Mouse (Mus musculus): ENCODE results near the gene Pip5k1b. TPM values are rescaled to one million over a fixed set of nuclear protein-coding genes. Genes with fewer than 3 reads are reported as not detected.

Pip5k1b gene
- polyA plus RNA-seq, 1 experiment from 2014 or later = 10.9 TPM

- no peak for ATAC-seq (ENCODE audit: insufficient number of reproducible peaks, insufficient read depth, low FRiP score, low read depth)
- peak overlapping the region; percentile 90 for H3K4me2 ChIP-seq (ENCODE audit: low read length)
- 59% methylated on average over 7 of the region's 7 CpGs for WGBS
- no peaks in the 10 kb centered on the region for H3K9me3 ChIP-seq (ENCODE audit: control insufficient read depth, low read length)
- H3K36me3 ChIP-seq (ENCODE audit: control insufficient read depth, insufficient read depth, low read length) = peaks cover 7% of the 10 kb centered on the region; the same call in 1 of the 2 replicates
- peaks cover 3 to 6% of the 10 kb centered on the region in 2 experiments for H3K4me1 ChIP-seq (ENCODE audit: control insufficient read depth in 2 of 2, insufficient read depth in 2 of 2, low read length in 2 of 2)
- no peak overlapping the region for H3K9ac ChIP-seq (ENCODE audit: low read length)
- peak overlapping the region in 1 of 2 experiments; percentile 70; a peak in 1 of 4 replicates for H3K4me3 ChIP-seq (ENCODE audit: control insufficient read depth in 1 of 2, insufficient read depth in 1 of 2, low read depth in 1 of 2, low read length in 2 of 2)
- no peak overlapping the region for H3K27ac ChIP-seq (replicated peaks in 1 of 2; ENCODE audit: control insufficient read depth in 1 of 2, insufficient read depth in 1 of 2, low read depth in 2 of 2, low read length in 2 of 2)
- H3K27me3 ChIP-seq (ENCODE audit: control insufficient read depth, insufficient read depth, low read length) = no peaks in the 10 kb centered on the region
Observed at GRCm38 (mm10) chr19:24281288-24281980, 274.2 kb downstream of the Pip5k1b start.

GRCm38 (mm10) chr19:24280601-24281228, 275.0 kb downstream of the Pip5k1b start, which contains the start of gene Fxn:
Gene Fxn, minus strand, starts transcription at chr19:24280605.
- Histone ChIP-seq H3K4me2 (ENCODE audit: low read length) (peak within 1 kb of the TSS; percentile 90), H3K27ac (replicated peaks in 1 of 2; ENCODE audit: control insufficient read depth in 1 of 2, insufficient read depth in 1 of 2, low read depth in 2 of 2, low read length in 2 of 2) (peak within 1 kb of the TSS; percentile 84 to 96), H3K4me1 (ENCODE audit: control insufficient read depth in 2 of 2, insufficient read depth in 2 of 2, low read length in 2 of 2) (peaks cover 3 to 6% of the 10 kb centered on the region in 2 experiments), H3K4me3 (ENCODE audit: control insufficient read depth in 1 of 2, insufficient read depth in 1 of 2, low read depth in 1 of 2, low read length in 2 of 2) (peak within 1 kb of the TSS; percentile 65 to 70), H3K27me3 (ENCODE audit: control insufficient read depth, insufficient read depth, low read length) (no peaks in the 10 kb centered on the region), H3K36me3 (ENCODE audit: control insufficient read depth, insufficient read depth, low read length) (peaks cover 13% of the 10 kb centered on the region; the same call in 1 of the 2 replicates), H3K9ac (ENCODE audit: low read length) (peak within 1 kb of the TSS; percentile 93), H3K9me3 (ENCODE audit: control insufficient read depth, low read length) (no peaks in the 10 kb centered on the region)
- ATAC-seq (ENCODE audit: insufficient number of reproducible peaks, insufficient read depth, low FRiP score, low read depth) = peak; percentile 62
- 2% methylated on average over 14 of the region's 22 CpGs for WGBS

GRCm38 (mm10) chr19:24279706-24280600, 275.7 kb downstream of the Pip5k1b start:
- H3K9ac ChIP-seq (ENCODE audit: low read length) = peak overlapping the region; percentile 93
- under 1% methylated on average over 78 of the region's 78 CpGs for WGBS
- peaks cover 20% of the 10 kb centered on the region; the same call in 1 of the 2 replicates for H3K36me3 ChIP-seq (ENCODE audit: control insufficient read depth, insufficient read depth, low read length)
- H3K4me3 ChIP-seq (ENCODE audit: control insufficient read depth in 1 of 2, insufficient read depth in 1 of 2, low read depth in 1 of 2, low read length in 2 of 2) = peak overlapping the region; percentile 65 to 70
- peak; percentile 67 for ATAC-seq (ENCODE audit: insufficient number of reproducible peaks, insufficient read depth, low FRiP score, low read depth)
- H3K27me3 ChIP-seq (ENCODE audit: control insufficient read depth, insufficient read depth, low read length) = no peaks in the 10 kb centered on the region
- no peaks in the 10 kb centered on the region for H3K9me3 ChIP-seq (ENCODE audit: control insufficient read depth, low read length)
- H3K4me2 ChIP-seq (ENCODE audit: low read length) = peak overlapping the region; percentile 90
- H3K27ac ChIP-seq (replicated peaks in 1 of 2; ENCODE audit: control insufficient read depth in 1 of 2, insufficient read depth in 1 of 2, low read depth in 2 of 2, low read length in 2 of 2) = peak overlapping the region; percentile 84 to 96
- H3K4me1 ChIP-seq (ENCODE audit: control insufficient read depth in 2 of 2, insufficient read depth in 2 of 2, low read length in 2 of 2) = peaks cover 3 to 6% of the 10 kb centered on the region in 2 experiments

GRCm38 (mm10) chr19:24278859-24279258, 276.8 kb downstream of the Pip5k1b start:
- H3K27ac ChIP-seq (replicated peaks in 1 of 2; ENCODE audit: control insufficient read depth in 1 of 2, insufficient read depth in 1 of 2, low read depth in 2 of 2, low read length in 2 of 2) = no peak overlapping the region
- peaks cover 3 to 6% of the 10 kb centered on the region in 2 experiments for H3K4me1 ChIP-seq (ENCODE audit: control insufficient read depth in 2 of 2, insufficient read depth in 2 of 2, low read length in 2 of 2)
- 88% methylated on average over 15 of the region's 15 CpGs for WGBS
- ATAC-seq (ENCODE audit: insufficient number of reproducible peaks, insufficient read depth, low FRiP score, low read depth) = no peak
- peak overlapping the region; percentile 90 for H3K4me2 ChIP-seq (ENCODE audit: low read length)
- no peaks in the 10 kb centered on the region for H3K9me3 ChIP-seq (ENCODE audit: control insufficient read depth, low read length)
- peaks cover 25% of the 10 kb centered on the region for H3K36me3 ChIP-seq (ENCODE audit: control insufficient read depth, insufficient read depth, low read length)
- peak overlapping the region; percentile 93 for H3K9ac ChIP-seq (ENCODE audit: low read length)
- H3K4me3 ChIP-seq (ENCODE audit: control insufficient read depth in 1 of 2, insufficient read depth in 1 of 2, low read depth in 1 of 2, low read length in 2 of 2) = peak overlapping the region in 1 of 2 experiments; percentile 70; a peak in 1 of 4 replicates
- H3K27me3 ChIP-seq (ENCODE audit: control insufficient read depth, insufficient read depth, low read length) = no peaks in the 10 kb centered on the region

- Histone ChIP-seq H3K9me3 (ENCODE audit: control insufficient read depth, low read length) (no peaks in the 10 kb centered on the region), H3K27me3 (ENCODE audit: control insufficient read depth, insufficient read depth, low read length) (no peaks in the 10 kb centered on the region), H3K4me3 (ENCODE audit: control insufficient read depth in 1 of 2, insufficient read depth in 1 of 2, low read depth in 1 of 2, low read length in 2 of 2) (no peak overlapping the region), H3K36me3 (ENCODE audit: control insufficient read depth, insufficient read depth, low read length) (peaks cover 44% of the 10 kb centered on the region), H3K9ac (ENCODE audit: low read length) (no peak overlapping the region), H3K4me1 (ENCODE audit: control insufficient read depth in 2 of 2, insufficient read depth in 2 of 2, low read length in 2 of 2) (peaks cover 3 to 10% of the 10 kb centered on the region in 2 experiments), H3K27ac (replicated peaks in 1 of 2; ENCODE audit: control insufficient read depth in 1 of 2, insufficient read depth in 1 of 2, low read depth in 2 of 2, low read length in 2 of 2) (no peak overlapping the region), H3K4me2 (ENCODE audit: low read length) (no peak overlapping the region)
- WGBS = 60% methylated on average over 3 of the region's 3 CpGs
- ATAC-seq (ENCODE audit: insufficient number of reproducible peaks, insufficient read depth, low FRiP score, low read depth) = no peak
Observed at GRCm38 (mm10) chr19:24274281-24274680, 281.4 kb downstream of the Pip5k1b start.

GRCm38 (mm10) chr19:24271746-24272426, 283.8 kb downstream of the Pip5k1b start:
- H3K9me3 ChIP-seq (ENCODE audit: control insufficient read depth, low read length) = no peaks in the 10 kb centered on the region
- peaks cover 55% of the 10 kb centered on the region for H3K36me3 ChIP-seq (ENCODE audit: control insufficient read depth, insufficient read depth, low read length)
- 0 out of 4 replicates have a peak overlapping the region, but pooled peaks of 1 of the 2 experiments have one; percentile 14 for H3K4me3 ChIP-seq (ENCODE audit: control insufficient read depth in 1 of 2, insufficient read depth in 1 of 2, low read depth in 1 of 2, low read length in 2 of 2)
- H3K27ac ChIP-seq (replicated peaks in 1 of 2; ENCODE audit: control insufficient read depth in 1 of 2, insufficient read depth in 1 of 2, low read depth in 2 of 2, low read length in 2 of 2) = no peak overlapping the region
- peak overlapping the region; percentile 46 for H3K4me2 ChIP-seq (ENCODE audit: low read length)
- H3K27me3 ChIP-seq (ENCODE audit: control insufficient read depth, insufficient read depth, low read length) = no peaks in the 10 kb centered on the region
- 40% methylated on average over 16 of the region's 16 CpGs for WGBS
- peak overlapping the region; percentile 32; the same call in 1 of the 2 replicates for H3K9ac ChIP-seq (ENCODE audit: low read length)
- H3K4me1 ChIP-seq (ENCODE audit: control insufficient read depth in 2 of 2, insufficient read depth in 2 of 2, low read length in 2 of 2) = peaks cover 0 to 3% of the 10 kb centered on the region in 2 experiments; a peak in 2 of 4 replicates
- peak; percentile 67; the same call in 1 of the 2 replicates for ATAC-seq (ENCODE audit: insufficient number of reproducible peaks, insufficient read depth, low FRiP score, low read depth)

All from heart, embryonic 14.5 days (tissue).